Mouse (Mus musculus): ENCODE measurements around the gene Trim65.

The Trim65 gene

DNA sequence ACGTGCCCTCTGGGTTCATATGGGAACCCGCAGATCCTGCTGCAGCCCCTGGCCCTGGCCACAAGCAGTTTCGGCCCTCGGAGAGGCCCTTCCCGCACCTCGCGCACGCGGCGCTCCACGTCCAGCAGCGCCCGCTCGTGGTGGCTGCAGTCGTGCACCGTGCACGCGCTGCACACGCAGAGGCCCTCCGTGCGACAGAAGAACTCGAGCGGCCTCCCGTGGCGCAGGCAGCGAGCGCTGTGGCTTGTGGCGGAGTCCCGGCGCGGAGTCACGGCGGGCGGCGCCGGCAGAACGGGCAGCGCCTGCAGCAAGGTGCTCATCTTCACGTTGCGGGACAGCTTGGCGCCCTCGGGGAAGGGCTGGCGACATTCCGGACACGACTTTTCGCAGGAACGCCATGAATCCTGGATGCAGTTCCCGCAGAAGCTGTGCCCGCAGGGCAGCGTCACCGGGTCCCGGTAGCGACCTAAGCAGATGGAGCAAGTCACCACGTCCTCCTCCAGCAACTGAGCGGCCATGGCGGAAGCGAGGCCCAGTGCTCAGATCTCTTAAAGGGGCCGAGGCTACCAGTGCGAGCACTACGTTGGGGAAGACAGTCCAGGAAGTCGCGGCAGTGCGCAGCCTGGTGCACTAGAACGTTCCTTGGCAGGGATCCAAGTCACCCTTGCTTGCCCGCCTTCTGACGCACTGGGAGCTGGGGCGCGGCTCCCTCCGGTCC is at the start of gene Trim65:
Gene Trim65 (minus strand): TSS at position 641 of the 718 bp plus-strand sequence.
- 1% methylated on average over 69 of the region's 69 CpGs for WGBS

DNA sequence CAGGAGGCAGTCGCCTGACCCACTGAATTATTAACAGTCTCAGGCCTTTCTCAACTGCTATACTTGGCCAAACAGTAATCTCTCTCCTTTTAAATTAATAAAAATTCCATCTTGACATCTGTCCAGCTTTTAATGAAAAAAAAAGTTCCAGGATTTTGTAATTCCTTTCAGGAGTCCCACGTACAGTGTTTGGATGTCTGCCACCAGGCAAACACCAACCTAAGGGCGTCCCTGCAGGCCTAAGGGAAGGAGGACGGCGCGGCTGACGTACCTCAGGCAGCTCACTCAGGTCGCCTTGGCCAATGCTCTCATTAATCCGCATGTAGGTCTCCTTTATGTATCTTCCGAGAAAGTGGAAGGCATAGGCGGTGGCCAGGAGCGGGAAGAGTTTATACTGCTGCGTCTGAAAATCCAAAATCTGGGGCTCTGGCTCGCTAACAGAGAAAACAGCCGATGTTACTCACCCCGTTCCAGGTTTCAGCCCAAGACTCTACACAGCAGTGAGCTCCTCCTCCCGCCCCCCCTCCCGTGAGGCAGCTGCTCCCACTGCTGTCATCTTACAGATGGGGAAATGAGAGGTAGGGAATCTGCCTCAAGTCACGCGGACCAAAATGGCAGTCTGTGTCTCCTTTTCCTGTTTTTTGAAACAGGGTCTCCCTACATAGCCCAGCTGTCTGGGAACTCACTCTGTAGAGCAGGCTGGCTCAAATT is 47.6 kb upstream of the Trim65 start:
- 65% methylated on average over 20 of the region's 20 CpGs for WGBS

DNA sequence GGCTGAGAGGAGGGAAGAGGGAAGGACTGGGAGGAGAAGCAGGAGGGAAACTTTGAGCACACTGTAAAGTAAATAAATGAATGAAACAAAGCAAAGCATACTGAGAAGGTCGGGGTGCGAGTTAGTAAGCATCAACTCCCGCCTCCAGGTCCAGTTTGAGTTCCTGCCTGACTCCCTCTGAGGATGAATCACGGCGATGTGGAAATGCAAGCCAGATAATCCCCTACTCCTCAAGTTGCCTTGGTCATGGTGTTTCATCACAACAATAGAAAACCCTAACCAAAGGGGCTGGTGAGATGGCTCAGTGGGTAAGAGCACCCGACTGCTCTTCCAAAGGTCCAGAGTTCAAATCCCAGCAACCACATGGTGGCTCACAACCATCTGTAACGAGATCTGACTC is 45.1 kb upstream of the Trim65 start:
- WGBS, result 72% methylated on average over 7 of the region's 7 CpGs

DNA sequence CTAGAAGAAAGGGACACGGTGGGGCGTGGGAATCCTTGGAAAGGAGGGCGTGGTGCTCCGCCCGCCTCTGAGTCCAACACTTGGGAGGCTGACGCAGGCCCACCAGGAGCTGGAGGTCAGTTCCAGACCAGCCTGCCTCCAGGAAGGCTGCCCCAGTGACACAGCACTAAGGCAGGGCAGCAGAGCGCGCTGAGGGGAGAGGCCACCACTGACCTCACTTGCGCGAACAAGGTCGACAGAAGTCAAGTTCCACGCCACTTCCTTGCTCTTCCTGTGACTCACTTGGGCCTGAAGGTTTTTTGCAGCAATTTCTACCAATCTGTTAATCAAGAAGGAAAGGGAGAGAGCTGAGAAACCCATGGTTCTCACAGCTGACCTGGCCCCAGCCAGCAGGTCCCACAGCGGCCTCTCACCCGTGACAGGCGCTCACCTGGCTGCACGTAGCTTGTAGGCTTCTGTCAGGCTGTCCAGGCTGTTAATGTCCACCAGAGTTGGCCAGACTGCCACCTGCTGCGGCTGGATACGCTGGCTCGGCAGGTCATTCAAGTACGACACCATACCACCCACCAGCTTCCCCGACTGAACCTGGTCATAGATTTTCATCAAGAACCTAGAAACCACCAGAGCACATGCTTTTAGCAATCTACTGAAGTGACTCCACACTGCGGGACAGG is 44.0 kb upstream of the Trim65 start:
- 93% methylated on average over 22 of the region's 22 CpGs for WGBS

DNA sequence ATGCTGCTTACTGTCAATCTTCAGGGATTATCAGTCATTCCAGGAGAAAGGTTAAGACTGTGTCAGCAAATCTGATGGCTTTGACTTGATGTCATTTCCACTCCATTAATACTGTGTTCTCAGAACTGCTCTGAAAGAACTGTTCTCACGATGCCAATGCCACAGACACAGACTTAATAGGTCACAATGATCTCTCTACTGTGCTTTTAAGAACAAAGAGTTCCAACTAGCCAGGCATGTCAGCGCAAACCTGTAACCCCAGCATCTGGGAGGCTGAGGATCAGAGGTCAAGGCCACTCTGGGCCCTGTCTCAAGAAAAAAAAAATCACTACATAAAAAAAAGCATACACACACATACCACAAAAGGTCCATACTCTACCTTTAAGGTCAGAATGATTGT is 41.0 kb upstream of the Trim65 start:
- 86% methylated on average over 2 of the region's 2 CpGs for WGBS

DNA sequence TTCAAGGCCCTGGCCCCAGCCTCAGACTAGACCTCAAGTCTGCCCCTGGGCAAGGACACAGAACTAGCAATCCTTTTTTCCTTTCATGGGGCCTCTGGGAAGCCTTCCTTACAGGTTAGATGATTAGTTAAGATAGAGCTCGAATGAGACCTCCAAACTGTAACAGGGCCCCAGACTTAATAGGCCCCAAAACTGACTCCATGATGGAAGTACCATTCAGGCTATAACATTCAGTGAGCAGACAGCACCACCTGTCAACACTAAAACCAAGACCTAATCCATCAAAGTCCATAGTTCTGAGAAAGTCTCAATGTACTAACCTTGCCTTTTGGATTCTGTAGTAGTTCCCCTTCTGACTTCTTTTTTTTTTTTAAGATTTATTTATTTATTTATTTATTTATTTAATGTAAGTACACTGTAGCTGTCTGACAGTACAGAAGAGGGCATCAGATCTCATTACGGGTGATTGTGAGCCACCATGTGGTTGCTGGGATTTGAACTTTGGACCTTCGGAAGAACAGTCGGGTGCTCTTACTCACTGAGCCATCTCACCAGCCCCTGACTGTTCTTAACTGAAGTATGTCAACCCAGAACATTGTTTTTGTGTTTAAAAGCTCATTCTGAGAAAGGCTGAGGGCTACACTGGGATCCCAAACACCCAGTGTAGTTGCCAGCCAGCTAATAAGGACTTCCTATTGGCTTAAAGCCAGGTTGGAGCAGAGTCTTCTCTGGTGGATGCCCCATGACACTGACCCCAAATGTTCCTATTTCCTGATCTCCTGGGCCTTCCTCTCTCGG is 39.3 kb upstream of the Trim65 start:
- WGBS, result 85% methylated on average over 5 of the region's 5 CpGs

DNA sequence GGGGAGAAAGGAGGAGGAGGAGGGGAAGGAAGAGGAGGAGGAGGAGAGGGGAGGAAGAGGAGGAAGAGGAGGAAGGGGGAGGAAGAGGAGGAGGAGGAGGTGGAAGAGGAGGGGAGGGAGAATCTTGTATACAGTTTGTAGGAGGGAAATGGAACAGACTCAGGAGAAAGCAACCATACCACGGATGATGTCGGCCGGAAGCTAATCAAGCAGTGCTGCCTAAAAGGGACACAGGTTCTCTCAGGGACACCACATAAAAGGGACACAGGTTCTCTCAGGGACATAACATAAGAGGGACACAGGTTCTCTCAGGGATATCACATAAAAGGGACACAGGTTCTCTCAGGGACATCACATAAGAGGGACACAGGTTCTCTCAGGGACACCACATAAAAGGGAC is 38.3 kb upstream of the Trim65 start:
- 67% methylated on average over 3 of the region's 3 CpGs for WGBS

DNA sequence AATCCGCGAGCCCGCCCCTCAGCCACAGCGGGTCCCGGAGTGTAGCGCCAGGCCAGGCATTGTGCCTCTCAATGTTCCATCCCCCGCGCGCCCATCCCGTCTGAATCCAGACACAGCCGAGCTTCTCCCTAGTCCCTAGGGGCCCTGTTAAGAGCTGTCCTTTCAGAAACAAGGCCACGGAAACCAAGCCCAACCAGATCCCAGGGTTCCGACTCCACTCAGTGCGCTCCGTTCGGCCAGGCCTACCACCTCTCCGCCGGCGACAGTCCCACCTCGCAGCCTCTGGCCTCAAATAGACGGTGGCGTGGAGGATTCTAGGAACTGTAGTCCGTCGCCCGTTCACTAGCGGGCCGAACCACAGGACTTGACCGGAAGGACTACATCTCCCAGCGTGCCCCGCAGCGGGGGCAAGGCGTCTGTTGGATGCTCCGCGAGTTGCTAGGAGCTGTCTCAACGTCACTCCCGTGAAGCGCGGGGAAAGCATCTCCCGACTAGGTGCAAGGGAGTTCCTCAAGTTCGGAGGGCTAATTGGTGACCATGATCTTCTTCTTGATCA is 37.0 kb upstream of the Trim65 start, which contains the start of gene Fbf1:
Gene Fbf1 (minus strand): TSS at position 283 of the 556 bp plus-strand sequence.
- under 1% methylated on average over 40 of the region's 40 CpGs for whole genome bisulfite sequencing

DNA sequence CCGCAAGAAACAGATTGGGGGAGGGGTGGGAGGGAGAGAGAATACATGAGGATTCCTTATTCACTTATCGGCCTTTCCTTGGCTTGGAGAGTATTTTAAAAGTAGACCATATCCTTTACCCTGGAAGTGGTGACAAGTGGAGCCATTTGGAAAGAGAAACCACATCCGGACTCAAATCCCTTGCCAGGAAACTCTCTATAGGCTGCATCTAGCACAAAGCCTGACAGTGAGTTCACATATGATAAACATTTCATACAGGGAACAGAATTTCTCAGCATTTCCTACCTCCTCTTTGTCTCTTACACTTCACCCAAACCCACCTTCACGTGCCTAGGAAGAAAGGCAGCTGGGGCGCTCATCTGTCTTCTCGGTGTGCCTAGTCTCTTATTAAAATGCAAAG is 36.3 kb upstream of the Trim65 start:
- WGBS, result 6% methylated on average over 6 of the region's 6 CpGs

DNA sequence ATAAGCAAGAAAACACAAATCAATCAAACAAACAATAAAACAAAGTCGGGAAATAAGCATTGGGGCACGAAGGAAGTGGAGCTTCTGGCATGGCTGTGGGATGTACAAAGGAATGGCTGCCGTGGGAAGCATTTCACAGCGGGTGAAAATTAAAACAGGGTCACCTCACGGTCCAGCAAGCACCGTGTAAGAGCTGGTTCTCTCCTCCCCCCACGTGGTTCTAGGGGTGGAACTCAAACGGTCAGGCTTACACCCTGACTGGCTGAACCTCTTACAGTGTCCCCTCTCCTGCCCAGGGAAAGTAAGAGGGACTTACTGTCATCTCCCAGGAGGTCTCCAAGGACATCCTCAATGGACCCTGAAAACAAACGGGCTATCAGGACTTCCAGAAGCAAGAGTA is 32.1 kb upstream of the Trim65 start:
- 35% methylated on average over 9 of the region's 9 CpGs for WGBS

DNA sequence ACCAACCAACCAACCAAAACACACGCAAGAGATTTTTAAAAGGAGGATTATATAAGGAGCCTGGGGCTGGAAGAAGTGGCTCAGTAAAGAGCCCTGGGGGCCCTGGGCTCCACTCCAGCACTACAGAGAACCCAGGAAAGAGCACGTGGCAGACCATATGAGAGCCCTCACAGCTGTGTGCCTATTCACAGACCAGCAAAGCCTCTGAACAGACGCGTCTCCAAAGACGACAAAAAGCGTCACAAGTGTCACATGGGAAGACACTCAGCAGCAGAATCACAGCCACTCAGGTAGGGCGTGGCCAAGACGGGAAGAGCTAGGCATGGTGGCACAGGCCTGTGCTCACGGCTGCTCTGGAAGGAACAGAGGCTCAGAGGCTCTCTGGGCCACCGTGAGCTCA is 31.2 kb upstream of the Trim65 start:
- WGBS, result 40% methylated on average over 10 of the region's 10 CpGs

DNA sequence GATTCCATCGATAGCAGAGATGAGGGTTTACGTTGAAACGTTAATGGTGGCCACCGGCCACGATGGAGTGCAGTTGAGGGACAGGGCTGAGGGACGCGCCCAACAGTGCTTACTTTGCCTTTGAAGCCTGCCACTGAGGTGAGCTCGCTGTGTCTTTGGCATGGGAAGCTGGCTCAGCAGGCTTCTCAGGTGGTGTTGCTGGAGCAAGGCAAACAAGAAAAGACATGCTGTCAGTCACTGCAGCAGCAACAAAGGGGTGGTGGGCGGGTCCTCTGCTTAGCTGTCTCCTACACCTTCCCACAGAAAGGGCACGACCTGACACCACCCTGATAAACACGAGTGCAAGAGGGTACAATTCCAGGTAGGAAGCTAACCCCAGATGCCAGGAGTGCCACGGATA is 30.4 kb upstream of the Trim65 start:
- 81% methylated on average over 12 of the region's 12 CpGs for WGBS

DNA sequence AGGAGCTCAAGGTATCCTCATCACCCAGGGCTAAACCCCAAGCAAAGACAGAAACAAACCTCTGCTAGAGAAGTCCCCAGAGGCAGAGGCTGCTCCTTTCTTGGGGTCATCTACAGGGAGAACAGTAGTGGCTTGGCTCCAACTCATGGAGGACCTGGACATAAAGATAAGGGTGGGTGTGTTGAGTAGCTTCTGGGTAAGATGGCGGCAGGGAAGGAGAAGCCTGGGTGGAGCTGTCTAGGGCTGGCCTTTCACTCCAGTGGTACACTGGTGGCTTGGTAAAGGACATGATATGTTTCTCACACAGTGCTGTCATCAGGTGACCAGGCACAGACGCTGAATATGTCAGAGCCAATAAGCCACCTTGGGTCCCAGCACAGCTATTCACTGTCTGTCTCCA is 20.0 kb upstream of the Trim65 start:
- 98% methylated on average over 2 of the region's 2 CpGs for WGBS

DNA sequence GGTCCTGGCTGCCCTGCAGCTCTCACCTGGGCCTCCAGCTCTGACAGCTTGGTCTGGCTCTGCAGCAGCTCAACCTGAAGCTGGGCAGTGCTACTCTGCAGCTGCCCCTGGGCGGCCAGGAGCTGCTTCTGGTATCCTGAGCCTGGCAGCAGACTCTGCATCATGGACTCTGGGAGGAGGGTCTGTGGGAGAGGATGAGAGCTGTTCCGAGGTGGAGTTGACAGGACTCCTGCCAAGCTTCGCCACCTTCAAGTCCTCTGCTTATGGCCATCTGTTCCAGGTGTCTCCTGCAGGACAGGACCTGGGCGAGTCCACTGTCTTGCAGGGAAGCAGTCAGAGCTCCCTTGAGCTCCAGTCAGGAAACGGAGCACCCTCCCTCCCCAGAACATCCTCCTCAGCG is 18.4 kb upstream of the Trim65 start:
- WGBS, result 73% methylated on average over 6 of the region's 6 CpGs

DNA sequence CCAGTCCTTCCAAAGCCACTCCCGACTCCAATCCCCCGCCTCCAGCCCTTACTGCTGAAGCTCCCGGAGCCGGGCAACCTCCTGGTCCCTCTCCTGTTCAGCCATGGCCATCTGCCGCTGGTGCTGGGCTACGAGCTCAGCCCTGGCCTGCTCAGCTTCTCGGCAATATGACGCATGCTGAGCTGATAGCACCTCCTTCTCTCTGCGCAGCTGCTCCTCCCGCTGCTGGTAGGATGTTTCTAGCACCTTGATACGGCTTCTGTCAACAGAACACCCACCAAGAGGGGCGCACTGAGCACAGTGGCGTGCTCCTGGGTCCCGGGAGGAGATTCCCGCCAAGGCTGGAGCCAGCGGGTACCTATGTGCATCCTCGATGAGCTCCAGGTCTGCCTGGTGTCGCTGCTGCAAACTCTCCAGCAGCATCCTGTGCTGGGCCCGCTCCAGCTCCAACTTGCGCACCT is 17.9 kb upstream of the Trim65 start:
- 44% methylated on average over 20 of the region's 20 CpGs for WGBS

DNA sequence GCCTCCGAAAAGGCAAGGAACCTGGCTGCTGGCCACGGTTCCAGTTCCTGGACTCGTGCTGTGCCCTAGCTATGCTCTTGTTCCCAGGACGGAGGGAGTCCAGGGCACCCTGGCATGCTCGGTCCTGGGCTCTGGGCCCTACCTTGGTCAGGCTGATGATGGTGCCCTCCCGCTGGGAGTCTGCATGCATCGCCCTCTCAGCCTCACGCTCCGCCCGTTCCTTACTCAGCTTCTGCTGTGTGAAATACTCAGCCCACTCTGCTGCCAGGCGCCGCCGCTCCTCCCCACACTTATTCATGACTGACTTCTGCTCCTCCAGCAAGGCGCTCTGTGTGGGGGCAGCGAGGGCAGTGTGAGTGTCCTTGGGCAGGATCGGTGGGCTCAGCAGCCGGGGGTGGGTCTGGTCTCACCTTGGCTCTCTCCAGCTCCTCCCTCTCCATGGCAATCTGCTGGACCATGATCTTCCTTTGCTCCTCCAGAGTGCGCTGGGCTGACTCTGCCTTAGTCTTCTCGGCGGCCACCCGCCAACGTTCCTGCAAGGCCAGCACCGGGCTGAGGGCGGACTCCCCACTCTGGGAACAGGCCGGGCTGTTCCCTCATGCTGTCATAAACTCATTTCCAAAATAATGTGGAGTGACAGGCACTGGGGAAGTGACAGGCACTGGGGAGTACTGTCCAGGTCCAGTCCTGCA is 15.5 kb upstream of the Trim65 start:
- WGBS, result 33% methylated on average over 25 of the region's 25 CpGs

DNA sequence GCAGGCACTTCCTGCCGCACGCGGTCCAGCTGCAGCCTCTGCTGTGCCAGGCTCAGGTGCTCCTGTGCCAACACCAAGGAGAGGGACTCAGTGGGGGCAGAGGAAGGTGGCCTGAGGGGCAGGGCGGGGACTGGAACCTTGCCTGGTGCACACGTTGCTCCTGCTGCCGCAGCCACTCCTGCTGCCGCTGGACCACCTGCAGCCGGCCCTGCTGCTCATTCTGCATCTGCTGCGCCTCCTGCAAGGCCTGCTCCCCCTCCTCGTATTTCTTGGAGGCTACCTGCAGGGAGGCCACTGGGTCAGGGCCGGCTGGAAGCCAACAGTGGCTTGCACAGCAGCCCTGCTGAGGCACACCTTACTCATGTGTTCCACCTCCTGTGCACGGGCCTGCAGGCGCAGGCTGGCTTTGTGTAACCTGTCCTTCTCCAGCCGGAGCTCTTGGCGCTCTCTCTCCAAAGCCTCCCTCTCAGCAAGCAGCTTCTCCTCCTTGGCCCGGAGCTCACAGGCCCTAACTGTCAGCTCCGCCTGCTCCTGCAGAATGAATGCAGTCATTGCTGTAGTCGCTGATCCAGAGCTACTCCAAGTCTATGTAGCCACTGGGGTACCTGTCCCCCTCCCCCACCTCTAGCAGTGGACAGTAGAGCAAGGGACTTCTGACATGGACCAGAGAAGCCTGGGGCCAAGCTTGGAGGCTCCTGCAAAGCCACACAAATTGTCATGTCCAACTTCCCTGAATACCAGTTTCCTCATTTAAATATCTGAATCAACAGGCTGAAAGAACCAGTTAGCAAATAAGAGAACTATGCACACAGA is 14.8 kb upstream of the Trim65 start:
- 53% methylated on average over 18 of the region's 18 CpGs for WGBS

DNA sequence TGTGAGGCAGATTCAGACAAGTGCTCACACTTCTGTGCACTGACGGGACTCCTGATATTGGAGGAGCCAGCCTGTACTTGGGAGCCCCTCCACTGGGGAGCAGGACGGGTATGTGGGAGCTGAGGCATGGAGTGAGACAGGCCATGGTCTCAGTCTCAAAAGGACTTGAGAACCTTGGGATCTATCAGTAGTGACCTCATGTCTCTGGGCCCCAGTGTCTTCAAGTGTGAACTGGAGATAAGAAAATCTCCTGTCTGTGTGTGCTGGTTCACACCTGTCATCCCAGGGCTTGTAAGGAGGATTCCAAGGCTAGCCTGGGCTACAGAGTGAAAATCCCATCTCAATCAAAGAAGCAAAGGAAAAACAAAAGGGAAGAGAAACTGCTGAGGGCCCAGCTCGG is 12.5 kb upstream of the Trim65 start:
- 95% methylated on average over 3 of the region's 3 CpGs for WGBS

DNA sequence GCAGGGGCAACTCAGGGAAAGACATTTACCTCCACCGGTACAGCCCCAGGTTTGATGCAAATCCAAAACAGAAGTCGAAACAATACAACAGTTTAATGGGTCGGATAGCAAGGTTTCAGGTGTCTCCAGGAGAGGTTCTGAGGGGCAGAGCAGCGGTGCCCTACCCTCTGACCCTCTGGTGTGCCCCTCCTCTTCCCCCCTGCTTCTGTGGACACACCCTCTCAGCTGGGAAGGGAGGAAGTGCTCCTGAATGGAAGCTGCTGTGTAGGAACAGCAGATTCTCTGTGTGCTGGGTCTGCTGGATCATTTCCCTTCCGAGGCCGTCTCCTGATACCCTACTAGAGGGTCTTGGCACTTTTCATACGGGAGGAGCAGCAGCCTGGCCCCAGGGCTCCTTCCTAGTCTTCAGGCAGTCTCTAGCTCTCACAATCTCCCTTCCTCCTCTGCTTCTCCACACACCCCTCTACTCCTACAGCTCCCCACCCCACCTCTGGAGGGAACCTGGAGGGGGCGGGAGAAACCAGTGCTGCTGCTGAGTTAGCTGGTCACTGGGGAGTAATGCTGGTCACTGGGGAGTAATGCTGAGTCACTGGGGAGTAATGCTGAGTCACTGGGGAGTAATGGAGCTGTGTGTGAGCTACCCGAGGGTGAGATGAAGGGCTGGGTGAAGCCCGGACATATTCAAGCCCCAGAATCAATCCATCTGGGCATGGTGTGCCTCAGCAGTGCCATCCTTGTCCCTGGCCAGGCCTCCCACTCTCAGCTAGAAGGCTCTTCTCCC is 11.5 kb upstream of the Trim65 start:
- WGBS, result 74% methylated on average over 10 of the region's 10 CpGs
